Mouse (Mus musculus): Measurements from ENCODE around the gene Dxo.

The Dxo gene

GRCm38 (mm10) chr17:34881683-34882310 lies 45.0 kb downstream of the Dxo start, which contains the start of gene Gm20547:
Gm20547 (minus strand) TSS chr17:34882042.
- no peak for DNase-seq

DNA sequence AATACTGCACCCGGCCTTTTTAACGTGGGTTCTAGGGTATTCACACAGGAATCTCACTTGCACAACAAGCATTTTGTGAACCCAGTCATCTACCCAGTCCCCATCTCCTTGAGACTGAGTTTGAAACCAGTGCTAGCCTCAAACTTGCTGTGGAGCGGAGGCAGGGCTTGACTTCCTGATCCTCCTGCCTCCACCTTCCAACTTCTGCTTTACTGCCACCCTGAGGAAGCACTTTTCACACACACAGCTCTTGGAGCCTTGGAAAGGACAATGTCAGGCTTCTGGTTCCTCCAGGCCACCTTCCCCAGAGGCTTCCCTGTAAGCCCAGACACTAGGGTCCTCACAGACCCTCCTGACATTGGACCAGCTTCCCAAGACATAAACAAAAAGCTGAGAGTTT lies 46.5 kb downstream of the Dxo start:
- DNase-seq, result no peak

DNA sequence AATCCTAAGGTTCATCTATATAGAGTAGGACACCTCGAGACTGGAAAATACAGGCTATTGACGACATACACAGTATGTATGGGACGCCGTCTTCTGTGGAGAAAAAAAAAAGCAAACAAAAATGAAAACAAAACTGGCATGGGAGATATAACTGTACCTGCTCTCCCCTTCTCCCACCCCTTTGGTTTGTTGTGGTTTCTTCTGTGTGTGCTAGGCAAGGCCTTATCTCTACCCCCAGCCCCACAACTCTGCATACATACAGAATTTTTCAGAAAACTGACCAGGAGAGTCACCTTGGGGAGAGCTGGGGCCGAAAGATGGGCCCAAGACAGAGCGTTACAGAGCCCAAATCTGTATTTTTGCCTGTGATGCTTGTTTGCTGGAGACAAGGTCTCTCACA lies 47.9 kb downstream of the Dxo start:
- DNase-seq, result no peak

- no peak for DNase-seq
Observed at GRCm38 (mm10) chr17:34885615-34886014, 48.8 kb downstream of the Dxo start.

DNA sequence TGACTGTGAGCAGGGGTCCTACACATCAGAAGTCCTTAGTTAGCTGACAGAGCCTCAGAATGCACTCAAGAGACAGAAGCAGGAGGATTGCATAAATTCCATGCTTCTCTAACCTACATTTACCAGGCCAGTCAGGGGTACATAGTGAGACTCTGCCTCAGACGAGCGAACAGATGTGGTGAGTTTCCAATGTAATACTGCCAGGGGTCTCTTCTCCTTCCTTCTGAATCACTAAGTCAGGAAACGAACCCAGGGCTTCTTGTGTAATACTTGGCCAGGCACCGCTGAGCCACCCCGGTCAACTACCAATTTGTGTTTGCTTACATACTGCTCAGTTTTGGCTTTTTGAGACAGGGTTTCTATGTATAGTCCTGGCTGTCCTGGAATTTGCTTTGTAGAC lies 51.1 kb downstream of the Dxo start:
- no peak for DNase-seq
